Comparison of ENCODE assay signal across 24 mouse cellular contexts in genomic region chr17:25900193-25900592, GRCm38 (mm10).
"Had no signal": no experiment of that assay in that cellular context is flagged by ENCODE, and none has a peak within 500 bp of the region (broad histone marks: within the 10 kb centered on the region; RNA-seq: fewer than 3 reads in every experiment).

No protein-coding gene starts in this region.

- ATAC-seq: midbrain, embryonic 13.5 days had no signal

- H3K9ac ChIP-seq: kidney, embryonic 15.5 days; limb, embryonic 12.5 days; limb, embryonic 15.5 days; liver, embryonic 13.5 days; lung, embryonic 15.5 days; midbrain, embryonic 13.5 days; neural tube, embryonic 12.5 days; neural tube, embryonic 15.5 days; stomach, embryonic 15.5 days had no signal

- DNase-seq: kidney, adult 11 months; kidney, adult 8-10 months; kidney, postnatal 10 days; kidney, postnatal 36 days; left cerebral cortex, postnatal 4 days; liver, embryonic 13.5 days; lung, adult 18-20 months; lung, postnatal 10 days; lung, postnatal 36 days; right cerebral cortex, adult 18-20 months; right cerebral cortex, postnatal 14 days; right cerebral cortex, postnatal 4 days; thymus, adult 18-20 months; thymus, postnatal 36 days had no signal

- H3K4me2 ChIP-seq: kidney, embryonic 15.5 days; limb, embryonic 12.5 days; limb, embryonic 15.5 days; liver, embryonic 13.5 days; lung, embryonic 15.5 days; midbrain, embryonic 13.5 days; neural tube, embryonic 12.5 days; neural tube, embryonic 15.5 days; stomach, embryonic 15.5 days had no signal

- H3K4me3 ChIP-seq: kidney, embryonic 15.5 days; limb, embryonic 12.5 days; limb, embryonic 15.5 days; liver, embryonic 13.5 days; lung, embryonic 15.5 days; megakaryocyte, embryonic 14.5 days; midbrain, embryonic 10.5 days; midbrain, embryonic 13.5 days; neural tube, embryonic 12.5 days; neural tube, embryonic 15.5 days; stomach, embryonic 15.5 days had no signal

- H3K9me3 ChIP-seq: kidney, embryonic 15.5 days; limb, embryonic 12.5 days; limb, embryonic 15.5 days; liver, embryonic 13.5 days; lung, embryonic 15.5 days; midbrain, embryonic 10.5 days; midbrain, embryonic 13.5 days; neural tube, embryonic 12.5 days; neural tube, embryonic 15.5 days; stomach, embryonic 15.5 days had no signal

- H3K27me3 ChIP-seq: kidney, embryonic 15.5 days; limb, embryonic 12.5 days; limb, embryonic 15.5 days; liver, embryonic 13.5 days; lung, embryonic 15.5 days; megakaryocyte, embryonic 14.5 days; midbrain, embryonic 13.5 days; neural tube, embryonic 12.5 days; neural tube, embryonic 15.5 days; stomach, embryonic 15.5 days had no signal

- H3K27ac ChIP-seq: kidney, embryonic 15.5 days; limb, embryonic 12.5 days; limb, embryonic 15.5 days; liver, embryonic 13.5 days; lung, embryonic 15.5 days; midbrain, embryonic 10.5 days; midbrain, embryonic 13.5 days; neural tube, embryonic 12.5 days; neural tube, embryonic 15.5 days; stomach, embryonic 15.5 days had no signal

- H3K4me1 ChIP-seq: limb, embryonic 12.5 days; limb, embryonic 15.5 days; lung, embryonic 15.5 days; neural tube, embryonic 12.5 days; neural tube, embryonic 15.5 days; stomach, embryonic 15.5 days had no signal
